Mouse (Mus musculus): ENCODE results near the gene Ksr1.

GRCm38 (mm10) chr11:79096673-79097072, 49.5 kb downstream of the Ksr1 start:
- TF ChIP-seq CTCF (IDR thresholded peaks at IDR 0.05), result no peak
- TF ChIP-seq POLR2A (IDR thresholded peaks at IDR 0.05; ENCODE audit: insufficient read depth, low read depth, low read length), result no peak

All from heart, adult 2 months (tissue).